Mouse (Mus musculus): ENCODE results near the gene Osbpl6. TPM values are rescaled to one million over a fixed set of nuclear protein-coding genes. Genes with fewer than 3 reads are reported as not detected.

The Osbpl6 gene
- polyA plus RNA-seq, 1 experiment from 2014 or later, result 17.8 TPM

- ATAC-seq (ENCODE audit: low FRiP score, low TSS enrichment), result no peak
- Histone ChIP-seq H3K9ac (replicated peaks; ENCODE audit: low read length) (no peak overlapping the region), H3K9me3 (ENCODE audit: low read length) (no peaks in the 10 kb centered on the region), H3K27me3 (ENCODE audit: insufficient read depth, low read length) (no peaks in the 10 kb centered on the region), H3K4me3 (ENCODE audit: low read length) (no peak overlapping the region), H3K4me1 (ENCODE audit: insufficient read depth, low read length) (peaks cover 12% of the 10 kb centered on the region), H3K27ac (ENCODE audit: low read length) (no peak overlapping the region), H3K4me2 (replicated peaks; ENCODE audit: low read depth, low read length) (no peak overlapping the region), H3K36me3 (ENCODE audit: insufficient read depth, low read length) (peaks cover 45% of the 10 kb centered on the region)
- WGBS, result 88% methylated on average over 6 of the region's 6 CpGs
Observed at GRCm38 (mm10) chr2:76374544-76375206, 31.6 kb upstream of the Osbpl6 start.

- no peak overlapping the region for H3K9ac ChIP-seq (replicated peaks; ENCODE audit: low read length)
- no peaks in the 10 kb centered on the region for H3K4me1 ChIP-seq (ENCODE audit: insufficient read depth, low read length)
- no peaks in the 10 kb centered on the region for H3K27me3 ChIP-seq (ENCODE audit: insufficient read depth, low read length)
- no peak overlapping the region for H3K4me2 ChIP-seq (replicated peaks; ENCODE audit: low read depth, low read length)
- H3K9me3 ChIP-seq (ENCODE audit: low read length), result no peaks in the 10 kb centered on the region
- WGBS, result 92% methylated on average over 19 of the region's 19 CpGs
- no peak overlapping the region for H3K4me3 ChIP-seq (ENCODE audit: low read length)
- no peak overlapping the region for H3K27ac ChIP-seq (ENCODE audit: low read length)
- H3K36me3 ChIP-seq (ENCODE audit: insufficient read depth, low read length), result peaks cover 47% of the 10 kb centered on the region
- no peak for ATAC-seq (ENCODE audit: low FRiP score, low TSS enrichment)
Observed at GRCm38 (mm10) chr2:76378646-76379045, 27.7 kb upstream of the Osbpl6 start.

GRCm38 (mm10) chr2:76386531-76386930 is 19.8 kb upstream of the Osbpl6 start:
- ATAC-seq (ENCODE audit: low FRiP score, low TSS enrichment), result no peak
- Histone ChIP-seq H3K4me2 (replicated peaks; ENCODE audit: low read depth, low read length) (no peak overlapping the region), H3K9ac (replicated peaks; ENCODE audit: low read length) (no peak overlapping the region), H3K9me3 (ENCODE audit: low read length) (no peaks in the 10 kb centered on the region), H3K27me3 (ENCODE audit: insufficient read depth, low read length) (no peaks in the 10 kb centered on the region), H3K4me1 (ENCODE audit: insufficient read depth, low read length) (no peaks in the 10 kb centered on the region), H3K36me3 (ENCODE audit: insufficient read depth, low read length) (peaks cover 13% of the 10 kb centered on the region; the same call in 1 of the 2 replicates), H3K4me3 (ENCODE audit: low read length) (no peak overlapping the region), H3K27ac (ENCODE audit: low read length) (no peak overlapping the region)

GRCm38 (mm10) chr2:76400178-76400577 is 6.1 kb upstream of the Osbpl6 start:
- Histone ChIP-seq H3K27me3 (ENCODE audit: insufficient read depth, low read length) (peaks cover 15% of the 10 kb centered on the region), H3K9ac (replicated peaks; ENCODE audit: low read length) (no peak overlapping the region), H3K4me2 (replicated peaks; ENCODE audit: low read depth, low read length) (no peak overlapping the region), H3K4me3 (ENCODE audit: low read length) (no peak overlapping the region), H3K9me3 (ENCODE audit: low read length) (no peaks in the 10 kb centered on the region), H3K27ac (ENCODE audit: low read length) (no peak overlapping the region), H3K36me3 (ENCODE audit: insufficient read depth, low read length) (no peaks in the 10 kb centered on the region), H3K4me1 (ENCODE audit: insufficient read depth, low read length) (no peaks in the 10 kb centered on the region)
- ATAC-seq (ENCODE audit: low FRiP score, low TSS enrichment), result no peak

GRCm38 (mm10) chr2:76405596-76406150 is 635 bp upstream of the Osbpl6 start:
- Histone ChIP-seq H3K27me3 (ENCODE audit: insufficient read depth, low read length) (peaks cover 15% of the 10 kb centered on the region), H3K4me1 (ENCODE audit: insufficient read depth, low read length) (peaks cover 12% of the 10 kb centered on the region), H3K27ac (ENCODE audit: low read length) (peak overlapping the region; percentile 70), H3K9me3 (ENCODE audit: low read length) (no peaks in the 10 kb centered on the region), H3K4me3 (ENCODE audit: low read length) (peak overlapping the region; percentile 76), H3K36me3 (ENCODE audit: insufficient read depth, low read length) (no peaks in the 10 kb centered on the region), H3K9ac (replicated peaks; ENCODE audit: low read length) (peak overlapping the region; percentile 79), H3K4me2 (replicated peaks; ENCODE audit: low read depth, low read length) (peak overlapping the region; percentile 74)
- ATAC-seq (ENCODE audit: low FRiP score, low TSS enrichment), result peak; percentile 47
- 3% methylated on average over 15 of the region's 15 CpGs for WGBS

- Histone ChIP-seq H3K4me1 (ENCODE audit: insufficient read depth, low read length) (peaks cover 12% of the 10 kb centered on the region), H3K27me3 (ENCODE audit: insufficient read depth, low read length) (peaks cover 15% of the 10 kb centered on the region), H3K4me2 (replicated peaks; ENCODE audit: low read depth, low read length) (peak overlapping the region; percentile 74), H3K9ac (replicated peaks; ENCODE audit: low read length) (peak overlapping the region; percentile 79), H3K27ac (ENCODE audit: low read length) (peak overlapping the region; percentile 49), H3K36me3 (ENCODE audit: insufficient read depth, low read length) (no peaks in the 10 kb centered on the region), H3K4me3 (ENCODE audit: low read length) (peak overlapping the region; percentile 76), H3K9me3 (ENCODE audit: low read length) (no peaks in the 10 kb centered on the region)
- ATAC-seq (ENCODE audit: low FRiP score, low TSS enrichment), result peak; percentile 78
- WGBS, result under 1% methylated on average over 48 of the region's 49 CpGs
Observed at GRCm38 (mm10) chr2:76406937-76407441, 681 bp downstream of the Osbpl6 start.

- WGBS, result 57% methylated on average over 1 of the region's 1 CpGs
- no peak for ATAC-seq (ENCODE audit: low FRiP score, low TSS enrichment)
- no peak overlapping the region for H3K9ac ChIP-seq (replicated peaks; ENCODE audit: low read length)
- H3K4me2 ChIP-seq (replicated peaks; ENCODE audit: low read depth, low read length), result no peak overlapping the region
- no peaks in the 10 kb centered on the region for H3K36me3 ChIP-seq (ENCODE audit: insufficient read depth, low read length)
- no peaks in the 10 kb centered on the region for H3K9me3 ChIP-seq (ENCODE audit: low read length)
- H3K4me1 ChIP-seq (ENCODE audit: insufficient read depth, low read length), result peaks cover 12% of the 10 kb centered on the region
- no peak overlapping the region for H3K27ac ChIP-seq (ENCODE audit: low read length)
- no peak overlapping the region for H3K4me3 ChIP-seq (ENCODE audit: low read length)
- peaks cover 5% of the 10 kb centered on the region; the same call in 1 of the 2 replicates for H3K27me3 ChIP-seq (ENCODE audit: insufficient read depth, low read length)
Observed at GRCm38 (mm10) chr2:76409526-76409925, 3.2 kb downstream of the Osbpl6 start.

GRCm38 (mm10) chr2:76409986-76410385 is 3.7 kb downstream of the Osbpl6 start:
- Histone ChIP-seq H3K9ac (replicated peaks; ENCODE audit: low read length) (no peak overlapping the region), H3K36me3 (ENCODE audit: insufficient read depth, low read length) (no peaks in the 10 kb centered on the region), H3K27ac (ENCODE audit: low read length) (no peak overlapping the region), H3K4me3 (ENCODE audit: low read length) (no peak overlapping the region), H3K27me3 (ENCODE audit: insufficient read depth, low read length) (peaks cover under 1% of the 10 kb centered on the region; the same call in 1 of the 2 replicates), H3K4me1 (ENCODE audit: insufficient read depth, low read length) (peaks cover 12% of the 10 kb centered on the region), H3K4me2 (replicated peaks; ENCODE audit: low read depth, low read length) (no peak overlapping the region), H3K9me3 (ENCODE audit: low read length) (no peaks in the 10 kb centered on the region)
- no peak for ATAC-seq (ENCODE audit: low FRiP score, low TSS enrichment)
- 89% methylated on average over 2 of the region's 2 CpGs for WGBS

- Histone ChIP-seq H3K9ac (replicated peaks; ENCODE audit: low read length) (no peak overlapping the region), H3K4me3 (ENCODE audit: low read length) (no peak overlapping the region), H3K9me3 (ENCODE audit: low read length) (no peaks in the 10 kb centered on the region), H3K4me1 (ENCODE audit: insufficient read depth, low read length) (peaks cover 2% of the 10 kb centered on the region; the same call in 1 of the 2 replicates), H3K36me3 (ENCODE audit: insufficient read depth, low read length) (no peaks in the 10 kb centered on the region), H3K27ac (ENCODE audit: low read length) (no peak overlapping the region), H3K4me2 (replicated peaks; ENCODE audit: low read depth, low read length) (no peak overlapping the region), H3K27me3 (ENCODE audit: insufficient read depth, low read length) (no peaks in the 10 kb centered on the region)
- ATAC-seq (ENCODE audit: low FRiP score, low TSS enrichment), result no peak
- 79% methylated on average over 2 of the region's 2 CpGs for WGBS
Observed at GRCm38 (mm10) chr2:76412924-76413323, 6.6 kb downstream of the Osbpl6 start.

GRCm38 (mm10) chr2:76417446-76418141 is 11.3 kb downstream of the Osbpl6 start:
- no peaks in the 10 kb centered on the region for H3K36me3 ChIP-seq (ENCODE audit: insufficient read depth, low read length)
- no peaks in the 10 kb centered on the region for H3K27me3 ChIP-seq (ENCODE audit: insufficient read depth, low read length)
- no peak for ATAC-seq (ENCODE audit: low FRiP score, low TSS enrichment)
- H3K9me3 ChIP-seq (ENCODE audit: low read length), result no peaks in the 10 kb centered on the region
- no peaks in the 10 kb centered on the region for H3K4me1 ChIP-seq (ENCODE audit: insufficient read depth, low read length)
- no peak overlapping the region for H3K4me3 ChIP-seq (ENCODE audit: low read length)
- no peak overlapping the region for H3K27ac ChIP-seq (ENCODE audit: low read length)
- WGBS, result 91% methylated on average over 14 of the region's 14 CpGs
- H3K4me2 ChIP-seq (replicated peaks; ENCODE audit: low read depth, low read length), result no peak overlapping the region
- no peak overlapping the region for H3K9ac ChIP-seq (replicated peaks; ENCODE audit: low read length)

All from kidney, embryonic 16.5 days (tissue).